Mouse (Mus musculus): Measurements from ENCODE around the gene Pde4dip.

Gene Pde4dip

GRCm38 (mm10) chr3:97802927-97803326 is 85.6 kb downstream of the Pde4dip start:
- in situ Hi-C loops (cut with MboI, MseI), result no loop called here

GRCm38 (mm10) chr3:97802297-97802696 is 86.2 kb downstream of the Pde4dip start:
- in situ Hi-C loops (cut with MboI, MseI), result no loop called here

GRCm38 (mm10) chr3:97801178-97801699 is 87.3 kb downstream of the Pde4dip start:
- in situ Hi-C loops (cut with MboI, MseI), result no loop called here

GRCm38 (mm10) chr3:97800657-97801056 is 87.8 kb downstream of the Pde4dip start:
- in situ Hi-C loops (cut with MboI, MseI), result no loop called here

GRCm38 (mm10) chr3:97800004-97800403 is 88.5 kb downstream of the Pde4dip start:
- in situ Hi-C loops (cut with MboI, MseI), result no loop called here

GRCm38 (mm10) chr3:97799267-97799666 is 89.2 kb downstream of the Pde4dip start:
- in situ Hi-C loops (cut with MboI, MseI), result no loop called here

GRCm38 (mm10) chr3:97797371-97797770 is 91.1 kb downstream of the Pde4dip start:
- in situ Hi-C loops (cut with MboI, MseI), result no loop called here

GRCm38 (mm10) chr3:97793995-97794394 is 94.5 kb downstream of the Pde4dip start:
- in situ Hi-C loops (cut with MboI, MseI), result no loop called here

GRCm38 (mm10) chr3:97790150-97790549 is 98.4 kb downstream of the Pde4dip start:
- in situ Hi-C loops (cut with MboI, MseI), result no loop called here

GRCm38 (mm10) chr3:97789317-97789716 is 99.2 kb downstream of the Pde4dip start:
- in situ Hi-C loops (cut with MboI, MseI), result no loop called here

GRCm38 (mm10) chr3:97776195-97776594 is 112.3 kb downstream of the Pde4dip start:
- in situ Hi-C loops (cut with MboI, MseI), result no loop called here

- in situ Hi-C loops (cut with MboI, MseI), result no loop called here
Observed at GRCm38 (mm10) chr3:97775742-97776141, 112.8 kb downstream of the Pde4dip start.

GRCm38 (mm10) chr3:97774861-97775260 is 113.6 kb downstream of the Pde4dip start:
- in situ Hi-C loops (cut with MboI, MseI), result loop anchor here (5.0 kb wide), 1 partner anchor 92 kb away; no protein-coding TSS in a partner anchor

- in situ Hi-C loops (cut with MboI, MseI), result loop anchor here (5.0 kb wide), 2 partner anchors 86 to 249 kb away; no protein-coding TSS in a partner anchor
Observed at GRCm38 (mm10) chr3:97767771-97768762, 120.4 kb downstream of the Pde4dip start.

- in situ Hi-C loops (cut with MboI, MseI), result loop anchor here (5.0 kb wide), 2 partner anchors 85 to 250 kb away; no protein-coding TSS in a partner anchor
Observed at GRCm38 (mm10) chr3:97767041-97767770, 121.3 kb downstream of the Pde4dip start.

- in situ Hi-C loops (cut with MboI, MseI), result loop anchor here (5.0 kb wide), 2 partner anchors 84 to 251 kb away; no protein-coding TSS in a partner anchor
Observed at GRCm38 (mm10) chr3:97766459-97766858, 122.0 kb downstream of the Pde4dip start.

- in situ Hi-C loops (cut with MboI, MseI), result no loop called here
Observed at GRCm38 (mm10) chr3:97764152-97764551, 124.4 kb downstream of the Pde4dip start.

GRCm38 (mm10) chr3:97761951-97762350 is 126.6 kb downstream of the Pde4dip start:
- in situ Hi-C loops (cut with MboI, MseI), result no loop called here

- in situ Hi-C loops (cut with MboI, MseI), result no loop called here
Observed at GRCm38 (mm10) chr3:97761168-97761567, 127.3 kb downstream of the Pde4dip start.

- in situ Hi-C loops (cut with MboI, MseI), result no loop called here
Observed at GRCm38 (mm10) chr3:97759846-97760245, 128.7 kb downstream of the Pde4dip start.

- in situ Hi-C loops (cut with MboI, MseI), result no loop called here
Observed at GRCm38 (mm10) chr3:97757501-97757900, 131.0 kb downstream of the Pde4dip start.
